Mouse (Mus musculus) forebrain, embryonic 16.5 days (tissue): ENCODE measurements at regions not wholly inside any gene's neighbourhood (a gene's known extent, or its start where the extent isn't known, plus 50 kb on each side); places are given as distances from the start of the nearest gene placed in this dataset.
"Not testable (repeated sequence)": the region's sequence is repeated elsewhere in the genome, so short reads cannot be mapped to it uniquely, and the experiment has no call there.

Source experiments
- ATAC-seq: fragments of 200-750 bp; cut with Nextera tagmentation; 2 replicates; pipeline ENCODE4 v1.8.0; 2017; ENCODE audit warnings: mild to moderate bottlenecking, moderate library complexity
- H3K27ac ChIP-seq: fragments of 300-500 bp; sonication (generic); 2 replicates; pipeline ENCODE4 v1.5.1; 2014; ENCODE audit warnings: low read length, control low read depth
- H3K27me3 ChIP-seq: fragments of 300-500 bp; sonication (generic); replicated peaks from 2 replicates; pipeline ENCODE4 v1.6.1; 2014; ENCODE audit warnings: low read length; ENCODE audit not compliant: control insufficient read depth, insufficient read depth
- H3K36me3 ChIP-seq: fragments of 300-500 bp; sonication (generic); 2 replicates; pipeline ENCODE4 v1.6.1; 2014; ENCODE audit not compliant: control insufficient read depth, insufficient read depth
- H3K4me1 ChIP-seq: fragments of 300-500 bp; sonication (generic); replicated peaks from 2 replicates; pipeline ENCODE4 v1.6.1; 2014; ENCODE audit warnings: low read length; ENCODE audit not compliant: control insufficient read depth, insufficient read depth
- H3K4me2 ChIP-seq: fragments of 300-500 bp; sonication (generic); 2 replicates; pipeline ENCODE4 v1.6.1; 2014; ENCODE audit warnings: mild to moderate bottlenecking, low read length, control low read depth
- H3K4me3 ChIP-seq: fragments of 300-500 bp; sonication (generic); replicated peaks from 2 replicates; pipeline ENCODE4 v1.5.1; 2014; ENCODE audit warnings: mild to moderate bottlenecking, low read length, control low read depth
- H3K9ac ChIP-seq: fragments of 300-500 bp; sonication (generic); replicated peaks from 2 replicates; pipeline ENCODE4 v1.6.1; 2014; ENCODE audit warnings: low read depth, low read length, control low read depth
- H3K9me3 ChIP-seq: fragments of 300-500 bp; sonication (generic); 2 replicates; pipeline ENCODE4 v1.6.1; 2016; ENCODE audit warnings: low read length; ENCODE audit not compliant: control insufficient read depth
- WGBS: fragments of 180-500 bp; shearing (Covaris S2); extraction: QIAGEN DNeasy Blood & Tissue Kit; methylation state at CpG from one replicate; pipeline ENCODE4 v1.1.7; 2014; 5-methylcytosine and 5-hydroxymethylcytosine counted together

GRCm38 (mm10) chr13:5179552-5179951 is 570.6 kb upstream of the Akr1e1 start:
- Histone ChIP-seq H3K9ac (no peak overlapping the region), H3K27me3 (no peaks in the 10 kb centered on the region), H3K36me3 (no peaks in the 10 kb centered on the region), H3K27ac (no peak overlapping the region), H3K4me2 (no peak overlapping the region), H3K4me1 (no peaks in the 10 kb centered on the region), H3K4me3 (no peak overlapping the region), H3K9me3 (no peaks in the 10 kb centered on the region)
- ATAC-seq: no peak
- 57% methylated on average over 2 of the region's 2 CpGs for WGBS

GRCm38 (mm10) chr13:5185237-5185800 is 576.3 kb upstream of the Akr1e1 start:
- not testable (repeated sequence) for H3K4me3 ChIP-seq

GRCm38 (mm10) chr13:5202736-5203135 is 593.8 kb upstream of the Akr1e1 start:
- H3K4me2 ChIP-seq: no peak overlapping the region
- WGBS: 76% methylated on average over 1 of the region's 1 CpGs
- no peak overlapping the region for H3K9ac ChIP-seq
- no peak for ATAC-seq
- no peaks in the 10 kb centered on the region for H3K4me1 ChIP-seq
- no peaks in the 10 kb centered on the region for H3K36me3 ChIP-seq
- H3K4me3 ChIP-seq: no peak overlapping the region
- no peaks in the 10 kb centered on the region for H3K27me3 ChIP-seq
- H3K9me3 ChIP-seq: no peaks in the 10 kb centered on the region
- H3K27ac ChIP-seq: no peak overlapping the region

More at GRCm38 (mm10) chr13:5185237-5185800, 576.3 kb upstream of the Akr1e1 start:
- 17% methylated on average over 1 of the region's 1 CpGs for WGBS
- not testable (repeated sequence) for H3K4me2 ChIP-seq, H3K36me3 ChIP-seq, H3K9me3 ChIP-seq, H3K27ac ChIP-seq, H3K4me1 ChIP-seq, H3K9ac ChIP-seq, ATAC-seq, H3K27me3 ChIP-seq

GRCm38 (mm10) chr13:5204143-5204542 is 595.2 kb upstream of the Akr1e1 start:
- Histone ChIP-seq H3K4me3 (no peak overlapping the region), H3K27me3 (no peaks in the 10 kb centered on the region), H3K4me2 (no peak overlapping the region), H3K4me1 (no peaks in the 10 kb centered on the region), H3K9ac (no peak overlapping the region), H3K27ac (no peak overlapping the region), H3K9me3 (no peaks in the 10 kb centered on the region), H3K36me3 (no peaks in the 10 kb centered on the region)
- no peak for ATAC-seq
- WGBS: 53% methylated on average over 2 of the region's 2 CpGs

GRCm38 (mm10) chr13:5211659-5212058 is 602.7 kb upstream of the Akr1e1 start:
- no peak overlapping the region for H3K9ac ChIP-seq
- H3K36me3 ChIP-seq: no peaks in the 10 kb centered on the region
- ATAC-seq: no peak
- H3K9me3 ChIP-seq: no peaks in the 10 kb centered on the region
- no peak overlapping the region for H3K4me2 ChIP-seq
- WGBS: 85% methylated on average over 1 of the region's 1 CpGs
- no peak overlapping the region for H3K4me3 ChIP-seq
- no peaks in the 10 kb centered on the region for H3K27me3 ChIP-seq
- H3K4me1 ChIP-seq: no peaks in the 10 kb centered on the region
- no peak overlapping the region for H3K27ac ChIP-seq

GRCm38 (mm10) chr13:5229476-5229875 is 620.5 kb upstream of the Akr1e1 start:
- WGBS: 89% methylated on average over 3 of the region's 3 CpGs
- H3K27me3 ChIP-seq: no peaks in the 10 kb centered on the region
- H3K4me2 ChIP-seq: no peak overlapping the region
- no peaks in the 10 kb centered on the region for H3K36me3 ChIP-seq
- H3K9ac ChIP-seq: no peak overlapping the region
- ATAC-seq: no peak
- no peaks in the 10 kb centered on the region for H3K4me1 ChIP-seq
- no peak overlapping the region for H3K27ac ChIP-seq
- H3K9me3 ChIP-seq: no peaks in the 10 kb centered on the region
- H3K4me3 ChIP-seq: no peak overlapping the region

GRCm38 (mm10) chr13:5234232-5234631 is 625.3 kb upstream of the Akr1e1 start:
- H3K4me2 ChIP-seq: no peak overlapping the region
- ATAC-seq: no peak
- 77% methylated on average over 3 of the region's 3 CpGs for WGBS
- H3K27ac ChIP-seq: no peak overlapping the region
- H3K4me3 ChIP-seq: no peak overlapping the region
- no peaks in the 10 kb centered on the region for H3K27me3 ChIP-seq
- no peaks in the 10 kb centered on the region for H3K4me1 ChIP-seq
- H3K36me3 ChIP-seq: no peaks in the 10 kb centered on the region
- H3K9ac ChIP-seq: no peak overlapping the region
- no peaks in the 10 kb centered on the region for H3K9me3 ChIP-seq

GRCm38 (mm10) chr13:5235391-5235790 is 625.9 kb upstream of the Klf6 start:
- Histone ChIP-seq H3K4me1 (no peaks in the 10 kb centered on the region), H3K9me3 (no peaks in the 10 kb centered on the region), H3K9ac (no peak overlapping the region), H3K27me3 (no peaks in the 10 kb centered on the region), H3K36me3 (no peaks in the 10 kb centered on the region), H3K27ac (no peak overlapping the region), H3K4me3 (no peak overlapping the region), H3K4me2 (no peak overlapping the region)
- ATAC-seq: no peak
- 97% methylated on average over 1 of the region's 1 CpGs for WGBS

- no peak for ATAC-seq
- H3K27me3 ChIP-seq: no peaks in the 10 kb centered on the region
- 84% methylated on average over 4 of the region's 4 CpGs for WGBS
These were observed 620.7 kb upstream of the Klf6 start for GRCm38 (mm10) chr13:5240541-5240940.

GRCm38 (mm10) chr13:5242782-5243181 is 618.5 kb upstream of the Klf6 start:
- Histone ChIP-seq H3K4me3 (no peak overlapping the region), H3K4me1 (no peaks in the 10 kb centered on the region), H3K9me3 (no peaks in the 10 kb centered on the region), H3K36me3 (no peaks in the 10 kb centered on the region), H3K9ac (no peak overlapping the region), H3K27ac (no peak overlapping the region), H3K27me3 (no peaks in the 10 kb centered on the region), H3K4me2 (no peak overlapping the region)
- no peak for ATAC-seq
- 82% methylated on average over 2 of the region's 2 CpGs for WGBS

More at GRCm38 (mm10) chr13:5240541-5240940, 620.7 kb upstream of the Klf6 start:
- Histone ChIP-seq H3K9me3 (no peaks in the 10 kb centered on the region), H3K4me1 (no peaks in the 10 kb centered on the region), H3K27ac (no peak overlapping the region), H3K4me3 (no peak overlapping the region), H3K4me2 (no peak overlapping the region), H3K36me3 (no peaks in the 10 kb centered on the region), H3K9ac (no peak overlapping the region)
